Mouse (Mus musculus) small intestine, adult 2 months (tissue): ENCODE data around the gene Plek.

ENCODE experiments used
- CTCF ChIP-seq: fragments of 200-500 bp; IDR thresholded peaks from 2 replicates; pipeline ENCODE4 v1.5.1; 2012; ENCODE audit warnings: low read depth, mild to moderate bottlenecking, control low read depth, inconsistent platforms, low read length, moderate library complexity, mixed read lengths; ENCODE audit not compliant: insufficient replicate concordance, insufficient read length; ENCODE audit errors: extremely low read depth
- POLR2A ChIP-seq: fragments of 200-500 bp; IDR thresholded peaks from 2 replicates; pipeline ENCODE4 v1.6.1; 2012; ENCODE audit warnings: low read depth, mild to moderate bottlenecking, control low read depth, inconsistent platforms, low read length, moderate library complexity

DNA sequence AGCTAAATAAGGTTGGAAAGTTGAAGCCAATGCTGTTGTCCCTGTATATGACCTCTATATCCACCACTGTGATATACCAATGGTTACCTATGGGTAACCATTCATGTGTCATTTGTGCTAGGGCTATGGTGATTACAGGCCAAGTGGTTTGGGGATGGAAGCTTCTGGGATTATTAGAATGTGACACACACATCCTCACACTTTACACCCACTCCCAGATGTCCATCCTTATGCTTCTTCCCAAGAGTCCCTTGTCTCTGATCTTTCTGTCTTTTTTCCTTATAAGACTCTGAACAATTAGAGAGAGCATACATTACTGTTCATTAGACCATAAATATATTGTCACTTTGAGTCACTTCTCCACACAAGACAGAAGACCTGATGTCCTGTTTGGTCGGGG, 79.1 kb downstream of the Plek start:
- TF ChIP-seq CTCF (no peak), POLR2A (no peak)
